Mouse (Mus musculus): Measurements from ENCODE around the gene 1700028J19Rik. TPM values are rescaled to one million over a fixed set of nuclear protein-coding genes. Genes with fewer than 3 reads are reported as not detected.

1700028J19Rik gene
- polyA plus RNA-seq (2012; rRNA removed), result 1.4 and 1.6 TPM in 2 replicates

DNA sequence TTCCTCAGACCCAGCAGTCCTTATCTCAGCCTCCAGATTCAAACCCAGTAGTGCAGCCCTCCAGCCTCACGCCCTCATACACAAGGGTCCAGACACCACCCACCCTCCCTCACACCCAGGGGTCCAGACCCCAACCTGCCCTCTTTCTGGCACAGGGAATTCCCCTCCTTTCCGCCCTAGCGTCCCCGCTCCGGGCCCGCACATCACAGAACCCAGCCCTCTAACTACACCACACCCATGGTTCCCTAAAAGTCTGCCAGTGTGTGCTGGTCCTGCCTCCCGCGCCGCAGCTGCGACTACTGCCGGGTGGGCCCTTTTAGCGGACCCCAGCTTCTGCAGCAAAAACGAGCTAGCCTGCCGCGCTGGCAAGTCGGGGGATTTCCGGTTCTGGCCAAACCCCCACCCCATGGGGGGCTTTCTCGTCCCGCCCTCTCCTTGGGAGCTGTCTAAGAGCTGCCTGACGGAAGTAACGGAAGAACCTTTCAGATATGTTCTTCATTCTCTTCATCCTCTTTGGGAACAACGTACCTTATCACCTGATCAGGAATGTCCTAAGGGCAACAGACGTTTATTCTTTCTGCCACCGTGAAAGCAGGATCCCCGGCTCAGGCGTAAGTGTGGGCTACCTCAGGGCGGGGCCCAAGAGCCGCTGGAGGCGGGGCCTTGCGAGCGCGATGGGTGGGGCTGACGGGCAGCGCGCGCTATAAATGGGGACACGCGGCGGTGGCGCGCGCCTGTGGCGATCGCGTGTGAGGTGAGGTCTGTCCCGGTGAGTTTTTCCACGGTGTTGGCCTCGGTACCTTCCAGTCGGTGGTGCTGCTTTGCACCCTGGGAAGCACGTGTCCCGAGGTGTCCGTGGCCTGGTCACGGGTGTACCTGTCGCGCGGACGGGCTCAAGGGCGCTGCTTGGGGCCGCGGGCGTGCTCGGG, at the start of gene 1700028J19Rik, which contains the start of gene 2410002F23Rik:
Gene 1700028J19Rik (minus strand): TSS at position 641 of the 929 bp plus-strand sequence.
Gene 2410002F23Rik (plus strand): TSS at position 668 of the 929 bp plus-strand sequence.

DNA sequence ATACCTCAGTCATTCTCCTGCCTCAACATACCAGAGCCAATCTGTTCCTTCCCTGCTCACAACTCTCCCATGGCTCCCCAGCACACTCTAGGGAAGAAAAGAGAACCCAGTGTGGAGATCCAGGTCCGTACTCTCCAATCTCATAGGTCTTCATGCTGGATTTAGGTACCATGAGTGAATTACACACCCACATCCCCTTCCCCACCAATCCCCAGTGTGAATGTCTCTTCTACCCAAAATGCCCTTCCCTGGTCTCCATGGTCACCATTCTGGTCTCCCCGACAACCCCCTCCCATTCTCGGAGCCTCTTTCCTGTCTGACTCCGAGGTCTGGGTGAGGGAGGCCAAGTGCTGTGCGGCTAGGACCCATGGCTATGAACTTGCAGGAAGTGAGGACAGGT, 14.7 kb upstream of the 1700028J19Rik start, which contains the start of gene Gm15517:
Gene Gm15517 (plus strand): TSS at position 301 of the 400 bp plus-strand sequence.

GRCm38 (mm10) chr7:44257278-44257677, 10.8 kb upstream of the 1700028J19Rik start, which contains the start of gene Acp4:
TSS of gene Acp4 (minus strand) at chr7:44257378.

DNA sequence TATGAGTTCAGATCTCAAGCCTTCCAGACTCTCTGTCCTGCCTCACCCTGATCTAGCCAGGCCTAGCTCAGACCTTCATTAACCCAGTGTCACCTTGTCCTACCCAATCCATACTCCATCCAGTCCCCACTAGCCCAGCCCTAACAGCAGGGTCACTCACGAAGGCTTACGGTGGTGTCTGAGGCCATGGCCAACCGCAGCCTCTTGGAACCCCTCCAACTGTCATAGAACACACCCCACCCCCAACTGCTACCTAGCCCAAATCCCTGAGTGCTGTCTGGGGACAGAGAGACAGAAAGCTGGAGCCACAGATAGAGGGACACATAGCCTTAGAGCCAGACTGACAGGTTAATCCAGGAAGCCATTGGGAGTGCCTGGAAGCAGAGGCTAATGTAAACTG, 10.6 kb downstream of the 1700028J19Rik start, which contains the start of gene Gm36864:
Gene Gm36864 (plus strand): TSS at position 269 of the 400 bp plus-strand sequence.

DNA sequence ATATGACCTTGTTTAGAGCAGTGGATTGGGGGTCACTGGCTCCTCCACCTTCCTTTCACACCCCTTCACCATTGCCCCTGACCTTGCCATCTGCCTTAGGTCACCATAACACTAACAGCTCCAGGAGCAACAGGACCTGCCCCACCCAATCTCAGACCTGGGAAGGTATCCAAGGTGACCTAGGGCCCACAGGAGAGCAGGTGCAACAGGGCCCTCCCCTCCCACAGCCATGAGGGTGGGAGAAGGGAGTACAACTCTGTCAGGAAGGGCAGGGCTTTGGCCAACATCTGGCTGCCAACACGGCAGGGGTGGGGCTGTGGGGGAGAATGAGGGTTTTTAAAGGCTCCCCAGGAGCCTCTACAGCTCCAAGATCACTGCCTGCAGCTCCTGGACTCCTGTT, 21.4 kb downstream of the 1700028J19Rik start, which contains the start of gene Klk1:
Gene Klk1 (plus strand): TSS at position 285 of the 400 bp plus-strand sequence.

GRCm38 (mm10) chr7:44215645-44216044, 30.9 kb downstream of the 1700028J19Rik start, which contains the start of gene Klk1b5:
TSS of gene Klk1b5 (plus strand) at chr7:44215945.

DNA sequence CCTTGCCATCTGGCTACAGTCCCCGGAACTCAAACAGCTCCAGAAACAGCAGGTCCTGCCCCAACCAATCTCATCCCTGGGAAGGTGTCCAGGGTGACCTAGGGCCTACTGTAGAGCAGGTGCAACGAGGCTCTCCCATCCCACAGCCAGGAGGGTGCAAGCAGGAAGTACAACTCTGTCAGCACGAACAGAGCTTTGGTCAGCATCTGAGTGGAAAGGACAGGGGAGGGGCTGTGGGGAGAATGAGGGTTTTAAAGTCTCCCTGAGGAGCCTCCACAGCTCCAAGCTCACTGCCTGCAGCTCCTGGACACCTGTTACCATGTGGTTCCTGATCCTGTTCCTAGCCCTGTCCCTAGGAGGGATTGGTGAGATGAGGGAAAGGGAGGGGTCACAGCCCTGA, 39.4 kb downstream of the 1700028J19Rik start, which contains the start of gene Klk1b4:
Gene Klk1b4 (plus strand): TSS at position 301 of the 400 bp plus-strand sequence.

GRCm38 (mm10) chr7:44197891-44198290, 48.6 kb downstream of the 1700028J19Rik start, which contains the start of gene Klk1b3:
TSS of gene Klk1b3 (plus strand) at chr7:44198191.

DNA sequence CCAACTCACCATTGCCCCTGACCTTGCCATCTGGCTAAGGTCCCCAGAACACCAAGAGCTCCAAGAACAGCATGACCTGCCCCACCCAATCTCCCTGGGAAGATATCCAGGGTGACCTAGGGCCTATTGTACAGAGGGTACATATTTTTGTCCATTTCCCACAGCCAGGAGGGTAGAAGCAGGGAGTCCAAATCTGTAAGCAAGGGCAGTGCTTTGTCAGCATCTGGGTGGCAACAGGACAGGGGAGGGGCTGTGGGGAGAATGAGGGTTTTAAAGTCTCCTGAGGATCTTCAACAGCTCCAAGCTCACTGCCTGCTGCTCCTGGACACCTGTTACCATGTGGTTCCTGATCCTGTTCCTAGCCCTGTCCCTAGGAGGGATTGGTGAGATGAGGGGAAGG, 58.6 kb downstream of the 1700028J19Rik start, which contains the start of gene Klk1b24:
Gene Klk1b24 (plus strand): TSS at position 301 of the 400 bp plus-strand sequence.

Other genes starting within 250 kb of the 1700028J19Rik start
- 0.06 TPM in 1 of 2 replicates, not detected in the other for gene Klk1b26, start 234.5 kb downstream of the 1700028J19Rik start, polyA plus RNA-seq (2012; rRNA removed)
- gene Klk1b27, start 194.4 kb downstream of the 1700028J19Rik start, polyA plus RNA-seq (2012; rRNA removed), result not detected in 2 replicates
- gene Klk1b21, start 144.4 kb downstream of the 1700028J19Rik start, polyA plus RNA-seq (2012; rRNA removed), result not detected in 2 replicates
- gene Klk1b22, start 134.0 kb downstream of the 1700028J19Rik start, polyA plus RNA-seq (2012; rRNA removed), result not detected in 2 replicates
- not detected in 2 replicates for gene Klk1b16, start 109.9 kb downstream of the 1700028J19Rik start, polyA plus RNA-seq (2012; rRNA removed)
- 0.09 TPM in 1 of 2 replicates, not detected in the other for gene Klk1b24, start 58.5 kb downstream of the 1700028J19Rik start, polyA plus RNA-seq (2012; rRNA removed)
- gene Klk1b3, start 48.5 kb downstream of the 1700028J19Rik start, polyA plus RNA-seq (2012; rRNA removed), result not detected in 2 replicates
- gene Klk1b4, start 39.3 kb downstream of the 1700028J19Rik start, polyA plus RNA-seq (2012; rRNA removed), result not detected in 2 replicates
- not detected in 2 replicates for gene Klk1b5, start 30.8 kb downstream of the 1700028J19Rik start, polyA plus RNA-seq (2012; rRNA removed)
- gene Klk1, start 21.3 kb downstream of the 1700028J19Rik start, polyA plus RNA-seq (2012; rRNA removed), result not detected in 2 replicates
- not detected in 2 replicates for gene Gm36864, start 10.5 kb downstream of the 1700028J19Rik start, polyA plus RNA-seq (2012; rRNA removed)
- gene 2410002F23Rik, start within 50 bp of the 1700028J19Rik start, polyA plus RNA-seq (2012; rRNA removed), result 290 and 299 TPM in 2 replicates
- 0.05 TPM in 1 of 2 replicates, not detected in the other for gene Acp4, start 10.7 kb upstream of the 1700028J19Rik start, polyA plus RNA-seq (2012; rRNA removed)
- 0.51 TPM in 1 of 2 replicates, not detected in the other for gene Gm15517, start 14.8 kb upstream of the 1700028J19Rik start, polyA plus RNA-seq (2012; rRNA removed)
- gene Clec11a, start 60.2 kb upstream of the 1700028J19Rik start, polyA plus RNA-seq (2012; rRNA removed), result 4.6 and 6.3 TPM in 2 replicates
- gene Shank1, start 63.6 kb upstream of the 1700028J19Rik start, polyA plus RNA-seq (2012; rRNA removed), result 23.6 and 34.2 TPM in 2 replicates
- gene Syt3, start 137.4 kb upstream of the 1700028J19Rik start, polyA plus RNA-seq (2012; rRNA removed), result 26.1 and 27.0 TPM in 2 replicates
- 3.3 and 4.9 TPM in 2 replicates for gene 1700008O03Rik, start 139.1 kb upstream of the 1700028J19Rik start, polyA plus RNA-seq (2012; rRNA removed)
- gene Lrrc4b, start 182.3 kb upstream of the 1700028J19Rik start, polyA plus RNA-seq (2012; rRNA removed), result 193 and 226 TPM in 2 replicates
- 26.7 and 26.9 TPM in 2 replicates for gene Aspdh, start 218.7 kb upstream of the 1700028J19Rik start, polyA plus RNA-seq (2012; rRNA removed)
- gene Josd2, start 221.3 kb upstream of the 1700028J19Rik start, polyA plus RNA-seq (2012; rRNA removed), result 90.7 and 102 TPM in 2 replicates
- 185 and 186 TPM in 2 replicates for gene Emc10, start 249.8 kb upstream of the 1700028J19Rik start, polyA plus RNA-seq (2012; rRNA removed)
- 39.6 and 46.7 TPM in 2 replicates for gene Fam71e1, start 249.9 kb upstream of the 1700028J19Rik start, polyA plus RNA-seq (2012; rRNA removed)